Mouse (Mus musculus): Measurements from ENCODE around the gene Chpt1. TPM values are rescaled to one million over a fixed set of nuclear protein-coding genes. Genes with fewer than 3 reads are reported as not detected.
"Not testable (repeated sequence)": the region's sequence is repeated elsewhere in the genome, so short reads cannot be mapped to it uniquely, and the experiment has no call there.

Gene Chpt1
- 219 and 229 TPM in 2 replicates for polyA plus RNA-seq (2015; fragmentation: Nextera tagmentation; extraction: Ambion mirVana)

- Histone ChIP-seq H3K36me3 (no peaks in the 10 kb centered on the region), H3K9ac (peak within 1 kb of the TSS; percentile 91), H3K27ac (peak within 1 kb of the TSS; percentile 84), H3K4me2 (replicated peaks) (peak within 1 kb of the TSS; percentile 76), H3K4me3 (replicated peaks) (peak within 1 kb of the TSS; percentile 81), H3K4me1 (replicated peaks) (0 out of 2 replicates have a peak, but pooled peaks cover 5% of the 10 kb centered on the region), H3K9me3 (no peaks in the 10 kb centered on the region), H3K27me3 (replicated peaks) (no peaks in the 10 kb centered on the region)
- under 1% methylated on average over 68 of the region's 80 CpGs for WGBS
- ATAC-seq = peak; percentile 91
Observed at GRCm38 (mm10) chr10:88503421-88504314, at the start of gene Chpt1. Gene Chpt1, minus strand, starts transcription at chr10:88504073.

- 95% methylated on average over 2 of the region's 2 CpGs for WGBS
- H3K27ac ChIP-seq = no peak overlapping the region
Observed at GRCm38 (mm10) chr10:88552738-88553137, 48.9 kb upstream of the Chpt1 start.

GRCm38 (mm10) chr10:88550225-88550624 is 46.4 kb upstream of the Chpt1 start:
- Histone ChIP-seq H3K9ac (no peak overlapping the region), H3K27me3 (replicated peaks) (no peaks in the 10 kb centered on the region), H3K27ac (no peak overlapping the region), H3K9me3 (no peaks in the 10 kb centered on the region), H3K4me3 (replicated peaks) (no peak overlapping the region), H3K4me1 (replicated peaks) (no peaks in the 10 kb centered on the region), H3K4me2 (replicated peaks) (no peak overlapping the region), H3K36me3 (no peaks in the 10 kb centered on the region)
- 78% methylated on average over 3 of the region's 3 CpGs for WGBS
- ATAC-seq = no peak

More at GRCm38 (mm10) chr10:88552738-88553137, 48.9 kb upstream of the Chpt1 start:
- Histone ChIP-seq H3K9ac (no peak overlapping the region), H3K36me3 (no peaks in the 10 kb centered on the region), H3K4me1 (replicated peaks) (no peaks in the 10 kb centered on the region), H3K27me3 (replicated peaks) (no peaks in the 10 kb centered on the region), H3K9me3 (no peaks in the 10 kb centered on the region), H3K4me2 (replicated peaks) (no peak overlapping the region), H3K4me3 (replicated peaks) (no peak overlapping the region)
- ATAC-seq = no peak

GRCm38 (mm10) chr10:88547635-88548034 is 43.8 kb upstream of the Chpt1 start:
- 51% methylated on average over 2 of the region's 2 CpGs for WGBS
- Histone ChIP-seq H3K36me3 (no peaks in the 10 kb centered on the region), H3K27ac (no peak overlapping the region), H3K9me3 (no peaks in the 10 kb centered on the region), H3K4me2 (replicated peaks) (no peak overlapping the region), H3K4me1 (replicated peaks) (no peaks in the 10 kb centered on the region), H3K27me3 (replicated peaks) (no peaks in the 10 kb centered on the region), H3K4me3 (replicated peaks) (no peak overlapping the region), H3K9ac (no peak overlapping the region)
- ATAC-seq = no peak

GRCm38 (mm10) chr10:88530631-88531030 is 26.8 kb upstream of the Chpt1 start:
- no peak overlapping the region for H3K4me2 ChIP-seq (replicated peaks)
- no peak for ATAC-seq

GRCm38 (mm10) chr10:88524016-88524415 is 20.1 kb upstream of the Chpt1 start:
- ATAC-seq = no peak
- H3K36me3 ChIP-seq = no peaks in the 10 kb centered on the region
- no peak overlapping the region for H3K4me3 ChIP-seq (replicated peaks)
- H3K9me3 ChIP-seq = no peaks in the 10 kb centered on the region
- no peak overlapping the region for H3K27ac ChIP-seq
- H3K4me1 ChIP-seq (replicated peaks) = no peaks in the 10 kb centered on the region
- H3K4me2 ChIP-seq (replicated peaks) = no peak overlapping the region
- no peak overlapping the region for H3K9ac ChIP-seq
- WGBS = 71% methylated on average over 2 of the region's 2 CpGs
- H3K27me3 ChIP-seq (replicated peaks) = no peaks in the 10 kb centered on the region

More at GRCm38 (mm10) chr10:88530631-88531030, 26.8 kb upstream of the Chpt1 start:
- no peak overlapping the region for H3K27ac ChIP-seq
- no peak overlapping the region for H3K9ac ChIP-seq
- H3K9me3 ChIP-seq = no peaks in the 10 kb centered on the region
- no peaks in the 10 kb centered on the region for H3K27me3 ChIP-seq (replicated peaks)
- H3K4me3 ChIP-seq (replicated peaks) = no peak overlapping the region
- H3K4me1 ChIP-seq (replicated peaks) = no peaks in the 10 kb centered on the region
- no peaks in the 10 kb centered on the region for H3K36me3 ChIP-seq
- WGBS = 66% methylated on average over 5 of the region's 5 CpGs

- 0 out of 2 replicates have a peak overlapping the region, but pooled peaks have one; percentile 42 for H3K27ac ChIP-seq
- H3K4me1 ChIP-seq (replicated peaks) = no peaks in the 10 kb centered on the region
- H3K4me3 ChIP-seq (replicated peaks) = no peak overlapping the region
- no peaks in the 10 kb centered on the region for H3K27me3 ChIP-seq (replicated peaks)
- peak; percentile 72 for ATAC-seq
- no peaks in the 10 kb centered on the region for H3K36me3 ChIP-seq
- H3K4me2 ChIP-seq (replicated peaks) = no peak overlapping the region
- no peaks in the 10 kb centered on the region for H3K9me3 ChIP-seq
- whole genome bisulfite sequencing = 73% methylated on average over 1 of the region's 1 CpGs
- no peak overlapping the region for H3K9ac ChIP-seq
Observed at GRCm38 (mm10) chr10:88523212-88523611, 19.3 kb upstream of the Chpt1 start.

- WGBS = 65% methylated on average over 8 of the region's 8 CpGs
- H3K9ac ChIP-seq = no peak overlapping the region
- H3K27ac ChIP-seq = 0 out of 2 replicates have a peak overlapping the region, but pooled peaks have one; percentile 42
Observed at GRCm38 (mm10) chr10:88522795-88523194, 18.9 kb upstream of the Chpt1 start.

GRCm38 (mm10) chr10:88515049-88515448 is 11.2 kb upstream of the Chpt1 start:
- whole genome bisulfite sequencing = 79% methylated on average over 7 of the region's 7 CpGs

More at GRCm38 (mm10) chr10:88522795-88523194, 18.9 kb upstream of the Chpt1 start:
- no peak overlapping the region for H3K4me3 ChIP-seq (replicated peaks)
- no peaks in the 10 kb centered on the region for H3K4me1 ChIP-seq (replicated peaks)
- H3K9me3 ChIP-seq = no peaks in the 10 kb centered on the region
- no peaks in the 10 kb centered on the region for H3K36me3 ChIP-seq
- ATAC-seq = peak; percentile 92
- H3K27me3 ChIP-seq (replicated peaks) = no peaks in the 10 kb centered on the region
- H3K4me2 ChIP-seq (replicated peaks) = no peak overlapping the region

GRCm38 (mm10) chr10:88514495-88514894 is 10.6 kb upstream of the Chpt1 start:
- no peaks in the 10 kb centered on the region for H3K36me3 ChIP-seq
- peak; percentile 50; the same call in 1 of the 2 replicates for ATAC-seq
- H3K27me3 ChIP-seq (replicated peaks) = no peaks in the 10 kb centered on the region
- 70% methylated on average over 2 of the region's 2 CpGs for WGBS
- no peak overlapping the region for H3K4me2 ChIP-seq (replicated peaks)
- no peak overlapping the region for H3K9ac ChIP-seq
- H3K27ac ChIP-seq = no peak overlapping the region
- no peaks in the 10 kb centered on the region for H3K9me3 ChIP-seq
- 0 out of 2 replicates have a peak, but pooled peaks cover 4% of the 10 kb centered on the region for H3K4me1 ChIP-seq (replicated peaks)
- H3K4me3 ChIP-seq (replicated peaks) = no peak overlapping the region

More at GRCm38 (mm10) chr10:88515049-88515448, 11.2 kb upstream of the Chpt1 start:
- not testable (repeated sequence) for H3K27ac ChIP-seq; ATAC-seq; H3K9ac ChIP-seq; H3K9me3 ChIP-seq; H3K36me3 ChIP-seq; H3K27me3 ChIP-seq (replicated peaks); H3K4me3 ChIP-seq (replicated peaks); H3K4me1 ChIP-seq (replicated peaks); H3K4me2 ChIP-seq (replicated peaks)

GRCm38 (mm10) chr10:88513574-88514135 is 9.8 kb upstream of the Chpt1 start:
- Histone ChIP-seq H3K9me3 (no peaks in the 10 kb centered on the region), H3K4me1 (replicated peaks) (0 out of 2 replicates have a peak, but pooled peaks cover 4% of the 10 kb centered on the region), H3K9ac (no peak overlapping the region), H3K4me3 (replicated peaks) (no peak overlapping the region), H3K27me3 (replicated peaks) (no peaks in the 10 kb centered on the region), H3K27ac (no peak overlapping the region), H3K4me2 (replicated peaks) (no peak overlapping the region), H3K36me3 (no peaks in the 10 kb centered on the region)
- 77% methylated on average over 8 of the region's 8 CpGs for WGBS
- no peak for ATAC-seq

GRCm38 (mm10) chr10:88511355-88511754 is 7.5 kb upstream of the Chpt1 start:
- WGBS = 69% methylated on average over 9 of the region's 9 CpGs
- H3K27me3 ChIP-seq (replicated peaks) = no peaks in the 10 kb centered on the region
- ATAC-seq = peak; percentile 27; the same call in 1 of the 2 replicates
- no peak overlapping the region for H3K9ac ChIP-seq
- H3K4me3 ChIP-seq (replicated peaks) = no peak overlapping the region
- H3K4me2 ChIP-seq (replicated peaks) = no peak overlapping the region
- H3K27ac ChIP-seq = no peak overlapping the region
- 0 out of 2 replicates have a peak, but pooled peaks cover 4% of the 10 kb centered on the region for H3K4me1 ChIP-seq (replicated peaks)
- H3K36me3 ChIP-seq = no peaks in the 10 kb centered on the region
- H3K9me3 ChIP-seq = no peaks in the 10 kb centered on the region
